8 mouse cellular contexts compared by ENCODE assay signal in the genomic region with DNA sequence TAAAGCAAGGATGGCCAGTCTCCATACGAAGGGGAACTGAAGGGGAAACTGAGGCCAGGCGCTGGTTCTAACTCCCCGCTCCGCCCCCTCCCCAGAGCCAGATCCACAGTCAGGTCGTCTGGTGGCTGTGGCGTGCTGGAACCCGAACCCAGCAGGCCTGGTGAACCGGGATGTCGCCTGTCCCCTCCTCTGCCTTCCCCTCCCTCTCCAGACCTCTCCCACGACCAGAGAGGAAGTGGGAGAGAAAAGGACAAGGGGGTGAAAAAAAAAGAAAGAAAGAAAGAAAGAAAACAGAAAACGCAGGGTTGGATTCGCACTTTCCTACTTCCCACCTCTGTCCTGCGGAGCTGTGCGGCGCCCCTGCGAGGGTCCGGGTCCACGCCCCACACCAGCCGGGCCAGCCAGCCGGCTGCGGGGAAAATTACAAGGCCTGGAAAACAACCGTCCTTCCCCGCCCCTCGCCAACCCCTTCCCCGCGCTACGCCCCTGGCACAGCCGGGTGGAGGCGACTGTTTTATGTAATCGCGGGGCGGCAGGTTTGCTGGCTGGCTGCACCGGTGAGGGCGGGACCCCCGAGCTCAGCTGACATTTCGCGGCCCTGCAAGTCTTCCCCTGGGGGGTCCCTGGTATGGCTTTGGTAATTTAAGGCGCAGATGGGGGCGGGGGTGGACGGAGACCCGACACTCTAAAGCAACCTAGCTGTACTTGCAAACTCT. TPM values are rescaled to one million over a fixed set of nuclear protein-coding genes. Genes with fewer than 3 reads are reported as not detected.
DNase-seq lines count a peak whose midpoint lies in the region; ATAC-seq lines count a peak whose summit lies in the region.

Gene Zbtb7a, plus strand, starts transcription at position 255 of the 716 bp plus-strand sequence.

- H3K4me3 ChIP-seq in embryonic facial prominence, embryonic 10.5 days: peak within 1 kb of the TSS; percentile 93
- peak within 1 kb of the TSS; percentile 99 for H3K4me3 ChIP-seq in liver, embryonic 12.5 days

- H3K9ac ChIP-seq in liver, embryonic 12.5 days: peak within 1 kb of the TSS; percentile 99

- peaks cover 58% of the 10 kb centered on the region for H3K27me3 ChIP-seq in embryonic facial prominence, embryonic 10.5 days (replicated peaks; ENCODE audit: low read depth, poor library complexity, severe bottlenecking)
- H3K27me3 ChIP-seq in liver, embryonic 12.5 days (replicated peaks): no peaks in the 10 kb centered on the region

- peaks cover 9% of the 10 kb centered on the region; the same call in 1 of the 2 replicates for H3K36me3 ChIP-seq in embryonic facial prominence, embryonic 10.5 days (replicated peaks)
- H3K36me3 ChIP-seq in liver, embryonic 12.5 days: peaks cover 18% of the 10 kb centered on the region

- no peaks in the 10 kb centered on the region for H3K9me3 ChIP-seq in embryonic facial prominence, embryonic 10.5 days
- H3K9me3 ChIP-seq in liver, embryonic 12.5 days (replicated peaks): no peaks in the 10 kb centered on the region

- peak within 1 kb of the TSS; percentile 94 for H3K4me2 ChIP-seq in liver, embryonic 12.5 days

- ATAC-seq in liver, embryonic 12.5 days: 0 out of 2 replicates have a peak, but pooled peaks have one; percentile 3

- 2% methylated on average over 41 of the region's 41 CpGs for WGBS in embryonic facial prominence, embryonic 10.5 days
- WGBS in liver, embryonic 12.5 days (ENCODE audit: insufficient replicate concordance): 3% methylated on average over 41 of the region's 41 CpGs

- peak within 1 kb of the TSS; percentile 98 for H3K27ac ChIP-seq in embryonic facial prominence, embryonic 10.5 days (replicated peaks)
- H3K27ac ChIP-seq in liver, embryonic 12.5 days: peak within 1 kb of the TSS; percentile 99

- H3K4me1 ChIP-seq in embryonic facial prominence, embryonic 10.5 days: peaks cover 51% of the 10 kb centered on the region
- H3K4me1 ChIP-seq in liver, embryonic 12.5 days: peaks cover 51% of the 10 kb centered on the region

- DNase-seq in urinary bladder, postnatal 14 days (ENCODE audit: low spot score): peak; percentile 48
- DNase-seq in urinary bladder, postnatal 10 days (ENCODE audit: low spot score): no peak
- peak; percentile 73 for DNase-seq in embryonic facial prominence, embryonic 10.5 days (ENCODE audit: low spot score)
- no peak for DNase-seq in heart, adult 8-10 months (ENCODE audit: low spot score)
- peak; percentile 72 to 74 for DNase-seq in kidney, adult 8-10 months
- DNase-seq in neural tube, embryonic 10.5 days (ENCODE audit: extremely low spot score, low spot score): peak; percentile 53
- DNase-seq in thymus, postnatal 36 days: peak; percentile 40 to 60

RNA-seq across cellular contexts. Expression of gene Zbtb7a, which starts in this region (rescaled TPM):
- polyA plus RNA-seq in embryonic facial prominence, embryonic 10.5 days (2016; fragmentation: Nextera tagmentation; extraction: Ambion mirVana): 10.4 and 11.7 TPM in 2 replicates
- total RNA-seq in heart, adult 8-10 months (2022): 10 to 100 TPM; 39.4 to 41.9 (median 40.7) TPM
- polyA plus RNA-seq in liver, embryonic 12.5 days (2016; fragmentation: Nextera tagmentation; extraction: Ambion mirVana): 74.0 and 76.0 TPM in 2 replicates

Comparison
In these comparisons a context has a peak if more than half of its experiments do, and no peak if none do; other contexts are left out.
1. DNase-seq: peak in urinary bladder, postnatal 14 days (single experiment), embryonic facial prominence, embryonic 10.5 days (single experiment), kidney, adult 8-10 months (2 of 2), neural tube, embryonic 10.5 days (single experiment) and thymus, postnatal 36 days (2 of 2); none in urinary bladder, postnatal 10 days (single experiment) and heart, adult 8-10 months (single experiment).